Mouse (Mus musculus) kidney, adult 2 months (tissue): ENCODE measurements around the gene Col6a1.
"Not testable (repeated sequence)": the region's sequence is repeated elsewhere in the genome, so short reads cannot be mapped to it uniquely, and the experiment has no call there.

Source experiments
- CTCF ChIP-seq: fragments of 200-500 bp; conservative IDR thresholded peaks from 2 replicates; pipeline ENCODE4 v1.5.1; 2011; ENCODE audit warnings: low read depth, mild to moderate bottlenecking, control low read depth, low read length, moderate library complexity, mixed read lengths; ENCODE audit not compliant: insufficient read depth, insufficient read length
- POLR2A ChIP-seq: fragments of 200-500 bp; IDR thresholded peaks from one replicate; pipeline ENCODE4 v1.6.1; 2011; ENCODE audit warnings: low read depth, low read length, control low read depth

- TF ChIP-seq CTCF, POLR2A: not testable (repeated sequence)
Observed at GRCm38 (mm10) chr10:76744267-76744666, 18.3 kb upstream of the Col6a1 start.
